Mouse (Mus musculus) activated CD4-positive, CD25-positive, alpha-beta regulatory T cell (primary cell): Measurements from ENCODE around the gene Wdr91. TPM values are rescaled to one million over a fixed set of nuclear protein-coding genes. Genes with fewer than 3 reads are reported as not detected.

ENCODE experiments used
- polyA plus RNA-seq, 2 experiments: library from polyadenylated mRNA; unstranded; fragments of 100-300 nt; shearing (Covaris generic); gene quantifications; one replicate each; pipeline ENCODE4 v1.2.1; 2017

Wdr91 gene
- polyA plus RNA-seq = 10 to 100 TPM; 17.8 to 18.6 TPM

DNA sequence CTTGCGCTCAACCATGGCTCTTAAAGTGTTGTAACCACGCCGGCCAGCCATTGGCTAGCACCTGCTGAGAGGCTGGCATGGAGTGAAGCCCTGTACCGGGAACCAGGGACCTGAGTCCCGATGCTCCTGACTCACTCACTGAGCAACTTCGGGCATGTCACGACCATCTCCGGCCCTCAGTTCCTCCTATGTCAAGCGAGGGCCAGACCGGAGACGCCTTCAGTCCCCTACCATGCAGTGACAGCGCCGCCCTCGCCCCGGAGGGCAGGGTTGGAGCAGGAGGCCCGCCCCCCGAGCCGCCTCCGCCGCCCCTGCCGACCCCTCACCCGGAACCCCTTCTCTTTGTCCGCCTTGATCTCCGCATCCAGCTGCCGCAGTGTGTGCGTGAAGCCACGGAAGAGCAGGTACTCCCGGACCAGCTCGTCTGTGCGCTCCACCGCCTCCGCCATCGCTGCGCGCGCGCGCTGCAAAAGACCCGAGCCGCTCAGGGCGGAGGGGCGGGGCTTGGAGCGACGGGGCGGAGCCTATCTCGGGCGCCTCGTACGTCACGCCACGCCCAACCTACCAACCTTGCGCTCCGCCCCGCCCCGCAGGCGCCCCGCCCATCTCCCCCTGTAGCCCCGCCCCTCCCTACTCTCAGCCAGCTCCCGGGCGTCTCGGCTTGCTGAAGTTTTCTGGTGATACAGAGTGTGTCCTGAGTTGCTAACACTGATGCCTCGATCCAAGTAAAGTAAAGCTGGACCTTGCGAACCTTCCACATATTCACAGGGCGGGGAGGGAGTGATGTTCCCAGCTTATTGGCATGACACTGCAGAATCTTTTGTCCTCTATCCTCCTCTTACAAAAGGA is at the start of gene Wdr91:
TSS of gene Wdr91 (minus strand) at position 506 of the 849 bp plus-strand sequence.

DNA sequence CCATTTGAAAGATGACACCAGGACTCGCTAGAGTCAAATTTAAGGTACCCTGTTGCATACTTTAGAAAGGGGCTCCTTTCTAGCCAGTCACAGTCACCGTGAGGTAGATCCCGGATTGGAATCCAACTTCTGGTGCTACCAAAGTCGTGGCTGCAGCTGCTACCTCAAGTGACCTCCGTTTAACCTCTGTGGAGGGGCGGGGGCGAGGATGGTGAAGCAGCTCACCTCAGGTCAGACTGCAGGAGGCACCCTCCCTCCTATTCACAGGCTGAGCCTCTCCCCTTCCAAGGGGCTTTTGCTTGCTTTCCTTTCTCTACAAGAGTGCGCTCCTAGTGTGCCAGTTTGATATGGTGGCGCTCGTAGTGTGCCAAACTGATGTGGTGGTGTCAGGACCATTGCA is 9.3 kb upstream of the Wdr91 start, which contains the start of gene Stra8:
TSS of gene Stra8 (plus strand) at position 208 of the 400 bp plus-strand sequence.

DNA sequence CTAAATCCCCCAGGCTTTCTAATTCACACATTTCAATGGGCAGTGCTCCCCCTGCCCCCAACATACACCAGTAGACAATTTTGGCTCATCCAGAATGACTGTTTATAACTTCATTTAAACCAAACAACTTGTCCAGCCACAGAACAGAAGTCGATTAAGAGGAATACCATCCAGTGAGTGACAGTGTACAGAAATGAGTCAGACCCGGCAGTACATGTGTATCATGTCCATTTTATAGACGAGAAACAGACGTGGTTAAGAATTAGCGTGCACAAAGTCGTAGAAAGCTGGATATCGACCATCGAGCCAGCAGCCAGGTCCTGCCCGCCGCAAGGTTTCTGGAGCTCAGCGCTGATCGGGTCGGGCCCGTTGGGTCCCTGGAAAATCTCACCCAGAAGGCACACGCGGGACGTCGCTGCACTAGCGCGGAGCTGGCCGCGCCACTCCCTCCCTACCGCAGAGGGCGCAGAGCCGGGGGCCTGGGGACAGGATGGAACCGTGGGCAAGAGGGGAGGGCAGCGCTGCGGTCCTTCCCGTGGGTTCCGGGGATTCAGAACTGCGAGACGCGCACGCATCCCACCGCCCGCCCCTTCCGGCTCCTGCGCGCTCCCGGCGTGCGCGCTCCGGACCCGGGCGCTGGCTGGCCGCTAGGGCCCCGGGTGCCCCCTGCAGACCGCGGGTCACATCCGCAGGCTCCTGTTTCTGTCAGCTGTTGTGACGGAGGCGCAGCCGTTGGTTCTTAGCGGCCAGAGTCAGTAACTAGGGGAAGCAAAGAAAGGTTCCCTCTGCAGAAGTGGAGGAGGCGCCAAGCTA is 33.0 kb downstream of the Wdr91 start, which contains the start of gene Cyren:
TSS of gene Cyren (minus strand) at position 552 of the 813 bp plus-strand sequence.

DNA sequence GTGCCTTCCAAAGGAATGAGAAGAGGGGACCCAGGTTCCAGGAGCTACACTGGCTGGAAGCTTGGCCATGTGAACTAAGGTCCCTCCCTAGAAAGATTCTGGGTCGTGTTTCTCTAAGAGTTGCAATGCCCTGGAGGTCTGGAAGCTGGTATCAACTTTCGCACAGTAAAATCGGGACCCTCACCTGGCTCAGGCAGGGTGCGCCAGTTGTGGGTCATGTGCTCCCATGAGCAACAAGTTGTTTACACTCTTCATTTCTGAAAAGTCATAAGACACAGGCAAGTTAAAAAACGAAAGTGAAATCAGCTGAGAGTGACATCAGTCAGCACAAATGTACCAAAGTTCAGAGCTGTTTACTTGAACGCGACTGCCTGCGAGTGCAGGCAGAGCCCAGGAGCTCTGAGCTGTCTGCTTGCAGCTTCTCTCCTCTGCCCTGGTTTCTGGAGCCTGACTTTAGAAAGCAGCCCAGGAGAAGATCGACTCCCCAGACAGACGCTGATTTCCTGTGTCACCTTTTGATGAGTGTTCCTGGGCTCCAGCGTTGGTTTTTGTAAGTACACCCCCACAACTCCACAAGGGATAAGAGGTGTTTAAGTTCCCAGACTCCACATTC is 47.8 kb downstream of the Wdr91 start, which contains the start of gene Tmem140:
TSS of gene Tmem140 (plus strand) at position 356 of the 613 bp plus-strand sequence.

Other genes with a start within 250 kb of the Wdr91 start
- gene Agbl3, start 130.4 kb downstream of the Wdr91 start, polyA plus RNA-seq = 1 to 10 TPM; 1.6 to 2.0 TPM
- 10 to 100 TPM; 13.1 to 33.4 TPM for gene Tmem140, start 47.7 kb downstream of the Wdr91 start, polyA plus RNA-seq
- 1 to 10 TPM; 7.5 to 8.4 TPM for gene Cyren, start 32.8 kb downstream of the Wdr91 start, polyA plus RNA-seq
- gene Stra8, start 9.3 kb upstream of the Wdr91 start, polyA plus RNA-seq = not detected
- under 1 TPM in 1 of 2 experiments, not detected in 1; 0.23 TPM for gene Slc23a4, start 77.5 kb upstream of the Wdr91 start, polyA plus RNA-seq
- 10 to 100 TPM; 35.4 to 43.8 TPM for gene Cnot4, start 222.8 kb upstream of the Wdr91 start, polyA plus RNA-seq